Mouse (Mus musculus) kidney, adult 2 months (tissue): ENCODE data around the gene Phf5a.

Experiments used
- CTCF ChIP-seq: fragments of 200-500 bp; conservative IDR thresholded peaks from 2 replicates; pipeline ENCODE4 v1.5.1; 2011; ENCODE audit warnings: low read depth, mild to moderate bottlenecking, control low read depth, low read length, moderate library complexity, mixed read lengths; ENCODE audit not compliant: insufficient read depth, insufficient read length
- POLR2A ChIP-seq: fragments of 200-500 bp; IDR thresholded peaks from one replicate; pipeline ENCODE4 v1.6.1; 2011; ENCODE audit warnings: low read depth, low read length, control low read depth

GRCm38 (mm10) chr15:81891822-81892580, 20.3 kb upstream of the Phf5a start:
- TF ChIP-seq CTCF, result no peak
- TF ChIP-seq POLR2A, result no peak
